Mouse (Mus musculus) bone marrow macrophage, adult 2 months (primary cell): ENCODE measurements around the gene Max.

ENCODE experiments used
- CTCF ChIP-seq: IDR thresholded peaks from 2 replicates; pipeline ENCODE4 v1.5.1; 2012; ENCODE audit warnings: low read depth, mild to moderate bottlenecking, low read length, moderate library complexity
- POLR2A ChIP-seq: IDR thresholded peaks from 2 replicates; pipeline ENCODE4 v1.6.1; 2012; ENCODE audit warnings: mild to moderate bottlenecking, low read depth, low read length, borderline replicate concordance

DNA sequence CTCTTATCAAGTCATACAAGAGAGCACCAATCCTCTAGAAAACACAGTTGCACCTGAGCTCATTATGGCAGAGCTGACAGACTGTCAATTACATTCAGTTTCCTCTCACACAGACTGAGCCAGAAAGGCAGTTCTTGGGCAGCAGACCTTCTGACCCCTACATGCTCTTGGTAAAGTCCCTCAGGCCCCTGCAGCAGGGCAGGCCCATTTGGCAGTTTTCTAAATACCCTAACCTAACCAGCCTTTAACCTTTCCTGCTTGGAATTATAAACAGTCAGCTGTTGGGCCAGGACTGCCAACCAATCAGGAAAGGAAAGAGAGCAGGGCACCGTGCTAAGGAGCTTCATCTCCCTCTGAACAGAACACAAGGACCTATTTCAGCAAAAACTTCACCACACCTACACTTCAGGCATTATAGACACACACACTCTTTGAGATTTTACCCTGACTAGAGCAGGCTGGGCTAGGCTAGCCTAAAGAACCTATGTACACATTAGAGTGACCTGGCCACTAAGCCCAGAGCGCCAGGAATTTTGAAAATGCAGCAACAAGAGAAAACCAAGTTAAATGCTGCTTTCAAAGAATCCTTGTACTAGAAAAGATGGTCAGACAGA, 8.1 kb downstream of the Max start:
- TF ChIP-seq CTCF (no peak), POLR2A (no peak)
